Mouse (Mus musculus) lung, adult 2 months (tissue): Measurements from ENCODE around the gene Ppp1r26.

Experiments
- CTCF ChIP-seq: fragments of 200-500 bp; IDR thresholded peaks from 2 replicates; pipeline ENCODE4 v1.5.1; 2011; ENCODE audit warnings: mild to moderate bottlenecking, low read length, control low read depth; ENCODE audit not compliant: insufficient read depth
- POLR2A ChIP-seq: fragments of 200-500 bp; IDR thresholded peaks from 2 replicates; pipeline ENCODE4 v1.6.1; 2011; ENCODE audit warnings: low read depth, mild to moderate bottlenecking, control low read depth, low read length, borderline replicate concordance; ENCODE audit errors: extremely low read depth

- TF ChIP-seq POLR2A, result no peak
- no peak for TF ChIP-seq CTCF
Measured at GRCm38 (mm10) chr2:28470591-28470990, 24.0 kb downstream of the Ppp1r26 start.
